Mouse (Mus musculus): ENCODE data around the gene Srarp.

GRCm38 (mm10) chr4:141385275-141385674 is 50.6 kb downstream of the Srarp start:
- TF ChIP-seq CTCF (IDR thresholded peaks at IDR 0.05; ENCODE audit: extremely low read depth, insufficient read depth, insufficient read length, insufficient replicate concordance), result peak; percentile 86; the same call in 1 of the 2 replicates
- TF ChIP-seq POLR2A (IDR thresholded peaks at IDR 0.05; ENCODE audit: low read depth, low read length), result no peak

Data from spleen, adult 2 months (tissue).